Mouse (Mus musculus): ENCODE measurements at regions not wholly inside any gene's neighbourhood (a gene's known extent, or its start where the extent isn't known, plus 50 kb on each side); places are given as distances from the start of the nearest gene placed in this dataset.

- no peak for TF ChIP-seq POLR2A (IDR thresholded peaks at IDR 0.05; ENCODE audit: borderline replicate concordance, insufficient read depth, low read length)
- TF ChIP-seq CTCF (IDR thresholded peaks at IDR 0.05; ENCODE audit: borderline replicate concordance, insufficient read depth, low read depth, low read length), result no peak
These were observed 314.2 kb downstream of the Pcdh17 start for GRCm38 (mm10) chr14:84757592-84757991.
